Mouse (Mus musculus) kidney, postnatal 0 days (tissue): ENCODE results near the gene Iqck. TPM values are rescaled to one million over a fixed set of nuclear protein-coding genes. Genes with fewer than 3 reads are reported as not detected.

Source experiments
- ATAC-seq: fragments of 200-750 bp; cut with Nextera tagmentation; replicated peaks from 2 replicates; pipeline ENCODE4 v1.8.0; 2017; ENCODE audit warnings: low read depth, moderate number of reproducible peaks, moderate TSS enrichment, moderate library complexity; ENCODE audit not compliant: low FRiP score
- DNase-seq: peaks from one replicate; pipeline ENCODE4 v3.0.0-alpha.2; 2016; ENCODE audit warnings: low spot score
- H3K27ac ChIP-seq: fragments of 300-500 bp; sonication (generic); 2 replicates; pipeline ENCODE4 v1.5.1; 2014; ENCODE audit warnings: mild to moderate bottlenecking
- H3K27me3 ChIP-seq: fragments of 300-500 bp; sonication (generic); 2 replicates; pipeline ENCODE4 v1.6.1; 2014; ENCODE audit warnings: low read length, mixed read lengths; ENCODE audit not compliant: insufficient read depth
- H3K36me3 ChIP-seq: fragments of 300-500 bp; sonication (generic); 2 replicates; pipeline ENCODE4 v1.6.1; 2014; ENCODE audit warnings: low read length, mixed read lengths; ENCODE audit not compliant: insufficient read depth
- H3K4me1 ChIP-seq: fragments of 300-500 bp; sonication (generic); replicated peaks from 2 replicates; pipeline ENCODE4 v1.6.1; 2014; ENCODE audit warnings: antibody characterized with exemption, low read length, mixed read lengths; ENCODE audit not compliant: insufficient read depth
- H3K4me2 ChIP-seq: fragments of 300-500 bp; sonication (generic); 2 replicates; pipeline ENCODE4 v1.6.1; 2014; ENCODE audit warnings: mild to moderate bottlenecking, low read length, moderate library complexity, mixed read lengths
- H3K4me3 ChIP-seq: fragments of 300-500 bp; sonication (generic); replicated peaks from 2 replicates; pipeline ENCODE4 v1.5.1; 2014; ENCODE audit warnings: low read depth, low read length
- H3K9ac ChIP-seq: fragments of 300-500 bp; sonication (generic); 2 replicates; pipeline ENCODE4 v1.6.1; 2014; ENCODE audit warnings: low read depth, low read length
- H3K9me3 ChIP-seq: fragments of 300-500 bp; sonication (generic); replicated peaks from 2 replicates; pipeline ENCODE4 v1.6.1; 2016; ENCODE audit warnings: low read length, inconsistent platforms, mixed read lengths
- CTCF ChIP-seq: IDR thresholded peaks from 2 replicates; pipeline ENCODE4 v1.5.1; 2016; ENCODE audit warnings: antibody characterized with exemption, low read depth, mild to moderate bottlenecking, moderate library complexity
- WGBS: fragments of 180-500 bp; shearing (Covaris S2); extraction: QIAGEN DNeasy Blood & Tissue Kit; methylation state at CpG from one replicate; pipeline ENCODE4 v1.1.7; 2014; 5-methylcytosine and 5-hydroxymethylcytosine counted together
- polyA plus RNA-seq: library from polyadenylated mRNA; unstranded; fragments of >200 nt; fragmentation: Nextera tagmentation; extraction: Ambion mirVana; gene quantifications from 2 replicates; pipeline ENCODE4 v1.2.1, GENCODE M21; 2015

Gene Iqck
- polyA plus RNA-seq, 1 experiment from 2014 or later = 2.9 TPM

- DNase-seq = no peak
- no peaks in the 10 kb centered on the region for H3K9me3 ChIP-seq
These were observed 72.8 kb downstream of the Iqck start for GRCm38 (mm10) chr7:118928316-118928715.

GRCm38 (mm10) chr7:118928916-118929315 is 73.4 kb downstream of the Iqck start:
- Histone ChIP-seq H3K27me3 (no peaks in the 10 kb centered on the region), H3K4me3 (no peak overlapping the region), H3K4me1 (no peaks in the 10 kb centered on the region), H3K27ac (no peak overlapping the region), H3K4me2 (no peak overlapping the region), H3K36me3 (no peaks in the 10 kb centered on the region), H3K9ac (no peak overlapping the region), H3K9me3 (no peaks in the 10 kb centered on the region)
- DNase-seq = no peak
- ATAC-seq = no peak
- 72% methylated on average over 8 of the region's 8 CpGs for WGBS
- TF ChIP-seq CTCF = no peak

More at GRCm38 (mm10) chr7:118928316-118928715, 72.8 kb downstream of the Iqck start:
- H3K4me1 ChIP-seq = no peaks in the 10 kb centered on the region
- no peak overlapping the region for H3K4me2 ChIP-seq
- H3K36me3 ChIP-seq = no peaks in the 10 kb centered on the region
- H3K4me3 ChIP-seq = no peak overlapping the region
- no peak overlapping the region for H3K27ac ChIP-seq
- no peak overlapping the region for H3K9ac ChIP-seq
- ATAC-seq = no peak
- H3K27me3 ChIP-seq = no peaks in the 10 kb centered on the region
- no peak for TF ChIP-seq CTCF
- WGBS = 91% methylated on average over 3 of the region's 3 CpGs

- ATAC-seq (peak; percentile 84), DNase-seq (peak; percentile 65)
- 21% methylated on average over 16 of the region's 16 CpGs for WGBS
- TF ChIP-seq CTCF = no peak
- no peaks in the 10 kb centered on the region for H3K36me3 ChIP-seq
- no peak overlapping the region for H3K4me3 ChIP-seq
- no peaks in the 10 kb centered on the region for H3K27me3 ChIP-seq
- no peaks in the 10 kb centered on the region for H3K9me3 ChIP-seq
- H3K9ac ChIP-seq = no peak overlapping the region
- H3K4me1 ChIP-seq = no peaks in the 10 kb centered on the region
- 0 out of 2 replicates have a peak overlapping the region, but pooled peaks have one; percentile 47 for H3K27ac ChIP-seq
- no peak overlapping the region for H3K4me2 ChIP-seq
These were observed 74.2 kb downstream of the Iqck start for GRCm38 (mm10) chr7:118929601-118930311.

- Histone ChIP-seq H3K9ac (no peak overlapping the region), H3K36me3 (no peaks in the 10 kb centered on the region), H3K4me2 (no peak overlapping the region), H3K4me3 (no peak overlapping the region), H3K4me1 (no peaks in the 10 kb centered on the region), H3K27ac (no peak overlapping the region), H3K9me3 (no peaks in the 10 kb centered on the region), H3K27me3 (no peaks in the 10 kb centered on the region)
- no peak for DNase-seq
- TF ChIP-seq CTCF = no peak
- no peak for ATAC-seq
- WGBS = 61% methylated on average over 17 of the region's 17 CpGs
These were observed 76.2 kb downstream of the Iqck start for GRCm38 (mm10) chr7:118931502-118932395.

- no peak for TF ChIP-seq CTCF
- no peaks in the 10 kb centered on the region for H3K4me1 ChIP-seq
- WGBS = 54% methylated on average over 2 of the region's 2 CpGs
These were observed 79.8 kb downstream of the Iqck start for GRCm38 (mm10) chr7:118935306-118935705.

GRCm38 (mm10) chr7:118936844-118937243 is 81.3 kb downstream of the Iqck start:
- no peak for TF ChIP-seq CTCF
- 53% methylated on average over 4 of the region's 4 CpGs for WGBS
- no peak for DNase-seq
- Histone ChIP-seq H3K36me3 (no peaks in the 10 kb centered on the region), H3K27me3 (no peaks in the 10 kb centered on the region), H3K4me1 (no peaks in the 10 kb centered on the region), H3K9me3 (no peaks in the 10 kb centered on the region), H3K4me2 (no peak overlapping the region), H3K4me3 (no peak overlapping the region), H3K27ac (no peak overlapping the region), H3K9ac (no peak overlapping the region)
- ATAC-seq = no peak

More at GRCm38 (mm10) chr7:118935306-118935705, 79.8 kb downstream of the Iqck start:
- H3K4me2 ChIP-seq = no peak overlapping the region
- H3K9ac ChIP-seq = no peak overlapping the region
- H3K9me3 ChIP-seq = no peaks in the 10 kb centered on the region
- no peaks in the 10 kb centered on the region for H3K36me3 ChIP-seq
- DNase-seq = no peak
- no peaks in the 10 kb centered on the region for H3K27me3 ChIP-seq
- H3K27ac ChIP-seq = no peak overlapping the region
- no peak overlapping the region for H3K4me3 ChIP-seq
- no peak for ATAC-seq
